Mouse (Mus musculus) urinary bladder, adult 18-20 months (tissue): ENCODE measurements around the gene Cd99l2.
"Not testable (repeated sequence)": the region's sequence is repeated elsewhere in the genome, so short reads cannot be mapped to it uniquely, and the experiment has no call there.

Experiments
- DNase-seq, 2 experiments: peaks; one replicate each; pipeline ENCODE4 v3.0.0; 2022; ENCODE audit warnings: low spot score in 2 of 2, mixed read lengths in 2 of 2

The Cd99l2 gene

DNA sequence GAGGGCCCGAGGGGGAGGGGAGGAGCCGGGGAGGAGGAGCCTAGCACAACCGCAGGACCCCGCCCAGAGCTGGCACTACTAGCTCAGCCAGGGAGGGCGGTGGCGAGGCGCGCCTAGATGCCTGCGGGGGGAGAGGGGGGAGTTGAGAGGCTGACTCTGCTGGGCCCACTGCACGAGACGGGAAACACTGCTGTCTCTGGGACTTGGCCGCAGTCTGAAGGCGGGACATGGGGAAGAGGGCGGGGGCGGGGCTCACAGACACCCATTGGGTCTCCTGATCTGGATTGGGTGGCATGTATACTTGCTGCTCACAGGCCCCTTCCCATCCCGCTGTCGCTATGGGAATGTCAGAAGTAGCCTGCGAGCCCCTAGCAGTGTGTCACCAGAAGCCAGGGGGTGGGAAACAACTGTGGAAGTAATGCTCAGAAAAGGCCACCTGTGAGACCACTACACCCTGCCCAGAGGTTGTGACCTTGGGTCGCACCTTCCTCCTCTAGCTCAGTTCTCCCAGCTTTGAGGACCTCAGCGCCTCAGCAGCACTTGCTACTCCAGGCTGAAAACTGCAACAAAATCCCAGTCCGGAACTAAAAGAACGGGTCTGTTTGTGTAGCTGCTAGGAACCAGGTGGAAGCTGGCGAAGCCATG, at the start of gene Cd99l2:
Cd99l2 (minus strand) TSS at position 216 of the 645 bp plus-strand sequence.
- DNase-seq: peak; percentile 74 to 84

DNA sequence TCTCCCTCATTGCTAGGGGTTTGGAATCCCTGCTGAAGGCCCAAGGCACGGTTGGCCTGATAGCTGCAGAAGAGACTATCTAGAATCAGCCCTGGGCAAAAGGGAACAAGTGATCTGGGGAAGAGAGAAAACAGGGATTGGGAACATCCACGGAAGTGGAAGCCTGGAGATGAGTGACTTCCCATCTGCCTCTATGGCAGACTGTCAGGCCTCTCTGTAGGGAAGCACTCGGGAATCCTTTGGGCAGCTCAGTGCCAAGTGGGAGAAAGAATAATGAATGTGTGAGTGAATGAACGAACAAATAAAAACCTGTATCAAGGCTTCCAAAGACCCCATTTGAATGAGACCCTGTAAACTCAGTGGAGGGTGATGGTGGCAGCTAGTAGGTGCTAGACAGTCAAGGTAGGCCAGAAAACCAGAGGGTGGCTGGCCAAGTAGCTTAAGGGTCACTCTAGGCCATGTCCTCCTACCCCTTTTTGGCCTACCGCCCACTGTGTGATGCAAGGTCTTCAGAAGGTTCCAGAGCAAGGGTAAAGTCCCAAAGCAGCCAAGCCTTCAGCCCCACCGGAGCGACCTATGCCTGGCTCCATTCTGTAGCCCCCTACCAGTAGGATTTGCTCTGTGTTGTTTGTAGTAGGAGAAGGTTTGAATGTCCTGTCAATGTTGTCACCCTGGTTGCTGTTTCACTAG, 48.3 kb upstream of the Cd99l2 start:
- DNase-seq: no peak

- no peak for DNase-seq
Measured at GRCm38 (mm10) chrX:71537791-71538190, 45.1 kb upstream of the Cd99l2 start.

- DNase-seq: no peak
Measured at GRCm38 (mm10) chrX:71534102-71534501, 41.5 kb upstream of the Cd99l2 start.

DNA sequence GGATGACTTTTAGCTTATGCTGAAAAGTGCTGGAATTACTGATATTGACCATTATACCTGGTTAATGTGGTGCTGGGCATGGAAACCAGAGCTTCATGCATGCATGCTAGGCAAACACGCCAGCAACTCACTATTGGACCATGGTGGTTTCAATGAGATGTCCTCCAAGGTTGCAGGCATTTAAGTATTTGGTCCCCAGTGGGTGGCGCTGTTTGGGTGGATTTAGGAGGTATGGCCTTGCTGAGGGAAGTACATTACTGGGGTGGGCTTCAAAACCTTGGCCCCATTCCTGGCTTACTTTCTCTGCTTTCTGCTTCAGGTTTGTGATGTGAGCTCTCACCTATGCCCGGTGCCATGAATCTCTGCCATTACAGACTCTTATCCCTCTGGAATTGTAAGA, 40.0 kb upstream of the Cd99l2 start:
- DNase-seq: no peak

- no peak for DNase-seq
Measured at GRCm38 (mm10) chrX:71528646-71529045, 36.0 kb upstream of the Cd99l2 start.

DNA sequence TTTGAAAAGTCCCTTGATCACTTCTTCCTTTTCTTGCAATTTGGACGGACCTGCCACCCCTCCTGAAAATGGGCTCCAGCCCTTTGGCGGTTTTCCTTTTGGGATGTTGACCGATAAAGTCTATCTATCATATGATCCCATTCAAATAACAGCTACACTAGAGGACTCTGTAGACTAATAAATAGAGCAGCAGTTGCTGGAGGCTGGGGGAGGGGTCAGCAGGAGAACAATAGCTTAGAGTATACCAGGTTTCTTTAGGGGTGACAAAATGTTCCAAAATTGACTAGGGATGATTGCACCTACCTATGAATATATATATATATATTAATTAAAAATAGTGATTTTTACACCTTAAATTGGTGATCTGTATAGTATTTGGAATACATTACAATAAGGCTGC, 35.5 kb upstream of the Cd99l2 start:
- no peak for DNase-seq

DNA sequence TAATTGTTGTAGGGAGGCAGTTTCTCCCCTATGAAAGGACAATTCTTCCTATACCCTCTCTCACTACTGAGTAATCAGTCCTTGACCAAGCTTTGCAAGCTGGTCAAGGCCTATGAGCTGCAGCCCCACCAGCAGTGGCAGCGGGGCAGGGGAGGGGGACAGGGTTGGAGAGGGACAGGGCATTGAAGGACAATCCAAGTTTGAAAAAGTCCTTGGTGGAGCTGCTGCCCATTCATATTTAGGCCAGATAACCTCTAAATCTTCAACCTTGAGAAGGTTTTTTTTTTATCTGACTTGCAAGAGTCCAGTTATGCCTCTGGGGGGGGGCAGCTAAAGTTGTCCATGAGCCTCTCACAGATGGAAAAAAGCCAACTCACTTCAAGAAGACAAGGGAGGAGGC, 34.8 kb upstream of the Cd99l2 start:
- no peak for DNase-seq

- no peak for DNase-seq
Measured at GRCm38 (mm10) chrX:71525593-71526299, 33.1 kb upstream of the Cd99l2 start.

- no peak for DNase-seq
Measured at GRCm38 (mm10) chrX:71524310-71524709, 31.7 kb upstream of the Cd99l2 start.

- DNase-seq: no peak
Measured at GRCm38 (mm10) chrX:71522889-71523288, 30.2 kb upstream of the Cd99l2 start.

GRCm38 (mm10) chrX:71519252-71519651, 26.6 kb upstream of the Cd99l2 start:
- DNase-seq: no peak

GRCm38 (mm10) chrX:71506591-71506990, 13.9 kb upstream of the Cd99l2 start:
- DNase-seq: not testable (repeated sequence)

- DNase-seq: peak in 1 of 2 experiments; percentile 8
Measured at GRCm38 (mm10) chrX:71493279-71493656, 619 bp upstream of the Cd99l2 start.

DNA sequence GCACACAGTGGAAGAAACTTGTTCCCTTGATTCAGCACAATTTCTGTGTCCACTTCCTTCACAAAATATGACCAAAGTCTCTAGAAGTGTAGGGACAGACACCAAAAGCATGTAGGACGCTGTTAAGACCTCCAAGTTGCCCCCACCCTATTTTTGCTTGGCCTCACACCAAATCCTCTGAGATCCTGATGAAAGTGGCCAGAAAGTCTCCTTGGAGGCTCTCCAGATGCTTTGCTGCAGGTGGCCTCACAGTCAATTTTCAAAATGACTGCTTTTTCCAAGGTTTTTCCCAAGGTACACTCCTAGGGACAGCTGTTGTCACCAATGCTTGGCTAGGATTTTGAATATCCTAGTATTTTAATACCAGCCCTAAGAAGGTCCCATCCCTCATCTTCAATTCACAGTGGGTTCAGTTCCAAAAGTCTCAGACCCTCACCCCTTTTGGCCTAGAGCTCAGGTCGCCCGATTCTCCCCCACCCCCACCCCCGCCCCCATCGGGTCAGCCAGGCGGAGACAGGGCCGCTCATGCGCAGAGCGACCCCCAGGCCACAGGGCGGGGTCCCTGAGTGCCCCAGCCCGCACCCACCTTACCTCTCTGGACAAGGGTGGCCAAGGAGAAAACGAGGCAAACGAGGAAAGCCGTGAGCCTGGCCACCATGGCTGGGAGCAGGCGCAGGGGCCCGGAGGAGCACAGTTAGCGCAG, 567 bp downstream of the Cd99l2 start:
- no peak for DNase-seq

GRCm38 (mm10) chrX:71489353-71489752, 3.3 kb downstream of the Cd99l2 start:
- DNase-seq: no peak

GRCm38 (mm10) chrX:71482244-71482643, 10.4 kb downstream of the Cd99l2 start:
- no peak for DNase-seq

DNA sequence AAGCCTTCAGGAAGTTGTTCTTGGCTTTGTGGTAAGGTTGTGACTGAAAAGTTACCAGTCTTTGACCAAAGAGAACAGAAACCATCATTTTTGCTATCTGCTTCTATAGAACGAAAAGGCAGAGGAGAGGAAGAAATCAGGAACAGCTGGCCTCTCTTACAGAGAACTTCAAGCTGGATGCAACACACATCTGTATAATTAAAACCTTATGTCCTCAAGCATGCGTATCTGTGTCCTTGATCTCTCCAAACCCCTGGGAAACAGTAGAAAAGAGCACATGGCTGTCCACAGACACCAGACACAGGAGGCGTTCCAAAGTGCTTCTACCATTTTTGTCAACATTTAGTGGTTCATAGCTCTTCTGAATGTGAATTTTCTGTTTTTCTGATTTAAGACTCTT, 16.7 kb downstream of the Cd99l2 start:
- DNase-seq: no peak

DNA sequence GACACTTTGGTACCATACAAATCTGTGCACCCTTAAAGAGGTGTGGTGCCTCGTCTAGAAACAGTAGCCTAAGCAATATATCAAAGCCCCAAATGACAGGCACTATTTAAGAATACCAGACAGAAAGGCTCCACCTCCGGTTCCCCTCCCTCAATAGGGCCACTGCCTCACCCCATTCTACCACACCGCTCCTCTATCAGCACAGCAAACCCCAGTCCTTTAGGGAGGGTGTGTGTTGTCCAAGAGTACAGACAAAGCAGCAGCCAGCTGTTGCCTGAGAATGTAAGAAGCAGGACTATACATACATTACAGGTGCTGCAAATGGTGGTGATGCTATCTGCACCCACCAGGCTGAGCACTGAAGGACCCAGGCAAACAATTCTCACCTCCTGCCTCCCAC, 17.2 kb downstream of the Cd99l2 start:
- DNase-seq: no peak

DNA sequence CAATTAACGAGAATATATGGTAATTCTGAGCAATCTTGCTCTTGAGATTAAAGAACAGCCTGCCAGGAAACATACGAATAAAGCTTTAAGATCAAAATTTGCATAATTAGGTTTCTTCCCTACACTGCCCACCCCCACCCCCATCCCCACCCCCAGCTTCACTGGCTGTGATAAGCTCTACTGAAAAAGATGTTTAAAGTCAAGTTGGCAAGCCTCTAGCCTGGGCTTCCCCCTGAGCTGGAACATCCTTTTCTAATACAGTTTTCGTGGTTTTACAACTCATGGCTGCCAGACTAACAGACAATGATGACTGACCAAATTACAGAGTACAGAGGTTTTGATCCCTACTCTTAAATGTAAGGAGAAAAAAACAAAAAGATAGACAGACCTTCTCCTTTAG, 17.6 kb downstream of the Cd99l2 start:
- no peak for DNase-seq

DNA sequence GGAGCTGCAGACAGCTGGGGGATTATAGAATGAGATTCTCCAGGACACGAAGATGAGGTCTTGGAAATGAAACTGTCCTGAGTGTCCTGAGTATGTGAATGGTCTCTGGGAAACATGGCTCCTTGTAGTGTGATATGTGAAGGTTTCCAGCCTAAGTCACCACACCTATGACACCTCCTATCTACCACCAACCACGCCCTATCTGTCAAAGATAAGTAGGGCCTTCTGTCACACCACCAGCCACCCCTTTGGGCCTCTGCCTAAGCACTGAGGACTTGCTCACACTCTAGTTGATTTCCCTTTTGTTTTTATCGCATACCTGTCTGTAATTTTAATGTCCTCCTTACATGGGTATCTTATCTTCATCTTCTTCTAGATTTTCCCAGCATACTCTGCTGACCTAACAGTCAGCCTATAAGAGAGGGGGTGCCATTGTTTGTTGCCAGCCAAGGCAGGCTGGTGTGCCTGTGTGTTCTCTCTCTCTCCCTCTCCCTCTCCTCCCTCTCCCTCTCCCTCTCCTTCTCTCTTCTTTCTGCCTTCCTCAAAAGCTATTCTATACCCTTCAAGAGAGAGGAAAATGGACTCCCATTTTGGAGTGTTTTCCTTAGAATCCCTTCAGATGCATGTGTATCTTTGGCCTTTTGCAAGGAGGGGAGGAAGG, 18.2 kb downstream of the Cd99l2 start:
- DNase-seq: no peak
